Mouse (Mus musculus) fibroblast of lung, adult 2 months (primary cell): ENCODE measurements around the gene Cpne7.

ENCODE experiments used
- DNase-seq: peaks from one replicate; pipeline ENCODE4 v3.0.0-alpha.2; 2011; ENCODE audit warnings: low read depth

Gene Cpne7

DNA sequence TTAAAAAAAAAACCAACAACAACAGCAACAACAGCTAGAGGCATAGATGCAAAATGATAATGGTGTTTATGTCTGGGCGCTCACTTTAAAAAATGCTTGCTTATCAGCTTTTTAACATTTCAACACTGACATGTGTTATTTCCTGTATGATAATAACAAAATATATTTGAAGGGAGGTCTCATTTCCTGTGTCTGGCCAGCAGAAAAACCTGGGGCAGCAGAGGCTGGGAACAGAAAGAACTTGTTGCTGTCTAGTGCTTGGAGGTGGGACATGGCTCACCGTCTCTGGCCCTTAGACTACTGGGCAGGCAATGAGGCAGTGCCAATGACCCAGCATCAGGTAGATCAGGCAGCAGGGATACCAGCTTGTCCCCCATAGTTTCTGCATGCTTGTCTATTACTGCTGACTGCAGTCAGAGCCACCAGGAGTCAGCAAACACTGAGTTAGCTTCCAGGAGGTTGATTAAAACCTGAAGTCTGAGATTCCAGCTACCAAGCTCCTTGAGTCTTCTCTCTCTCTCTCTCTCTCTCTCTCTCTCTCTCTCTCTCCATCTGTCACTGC lies 3.2 kb upstream of the Cpne7 start:
- DNase-seq, result no peak

- no peak for DNase-seq
These were observed 2.5 kb upstream of the Cpne7 start for GRCm38 (mm10) chr8:123114644-123115043.

DNA sequence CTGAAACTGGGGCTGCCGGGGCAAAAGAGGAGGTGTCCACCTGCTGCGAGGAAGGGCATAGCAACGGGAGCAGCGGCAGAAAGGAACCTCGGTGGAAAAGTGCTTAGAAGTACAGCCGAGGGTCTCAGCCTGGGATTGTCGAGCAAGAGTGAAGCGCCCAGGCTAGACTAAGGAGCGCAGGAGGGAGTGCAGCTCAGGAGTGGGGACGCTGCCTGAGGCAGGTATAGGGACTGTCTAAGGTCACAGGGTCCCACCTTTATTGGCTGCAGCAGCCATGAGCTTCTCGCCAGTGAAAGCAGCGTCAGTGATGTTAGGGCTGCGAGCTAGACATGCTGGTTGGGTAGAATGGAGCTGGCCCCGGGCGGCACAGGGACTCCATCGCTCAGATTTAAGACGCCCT lies 570 bp downstream of the Cpne7 start:
- no peak for DNase-seq

DNA sequence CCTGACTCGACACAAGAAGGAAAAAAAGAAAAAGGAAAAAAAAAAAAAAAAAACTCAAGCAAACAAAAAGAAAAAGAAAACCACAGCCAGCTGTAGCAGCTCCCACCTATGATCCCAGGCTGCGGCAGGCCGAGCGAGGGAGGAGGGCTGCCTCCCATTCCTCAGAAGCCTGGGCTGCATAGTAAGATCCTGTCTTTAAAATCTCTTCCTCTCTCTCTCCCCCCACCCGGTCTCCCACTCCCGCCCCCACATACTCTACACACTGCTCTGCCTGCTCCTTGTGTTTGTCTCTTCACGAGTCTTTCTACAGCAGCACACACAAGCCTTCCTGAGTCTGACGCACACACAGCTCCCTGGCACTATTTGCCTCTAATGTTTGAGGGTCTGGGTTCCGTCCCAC lies 4.9 kb downstream of the Cpne7 start:
- no peak for DNase-seq

DNA sequence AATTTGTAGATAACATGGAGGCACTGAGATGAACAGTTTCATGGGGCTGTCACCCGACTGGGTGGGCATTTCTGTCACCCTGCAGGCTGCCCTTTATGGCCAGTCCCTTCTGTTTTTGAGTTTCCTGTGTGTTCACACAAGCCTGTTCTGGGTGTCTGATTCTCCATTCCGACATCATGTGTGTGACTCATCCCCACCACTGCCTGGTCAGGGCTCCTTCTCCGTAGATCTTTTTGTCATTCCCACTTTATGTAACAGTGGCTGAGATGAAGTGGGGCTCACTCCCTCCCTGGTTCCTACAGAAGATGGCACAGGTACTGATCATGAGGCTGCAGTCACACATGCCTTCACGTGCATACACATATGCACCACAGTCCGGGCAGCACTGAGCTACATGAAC lies 5.5 kb downstream of the Cpne7 start:
- DNase-seq, result no peak

- no peak for DNase-seq
These were observed 9.1 kb downstream of the Cpne7 start for GRCm38 (mm10) chr8:123126193-123126816.

DNA sequence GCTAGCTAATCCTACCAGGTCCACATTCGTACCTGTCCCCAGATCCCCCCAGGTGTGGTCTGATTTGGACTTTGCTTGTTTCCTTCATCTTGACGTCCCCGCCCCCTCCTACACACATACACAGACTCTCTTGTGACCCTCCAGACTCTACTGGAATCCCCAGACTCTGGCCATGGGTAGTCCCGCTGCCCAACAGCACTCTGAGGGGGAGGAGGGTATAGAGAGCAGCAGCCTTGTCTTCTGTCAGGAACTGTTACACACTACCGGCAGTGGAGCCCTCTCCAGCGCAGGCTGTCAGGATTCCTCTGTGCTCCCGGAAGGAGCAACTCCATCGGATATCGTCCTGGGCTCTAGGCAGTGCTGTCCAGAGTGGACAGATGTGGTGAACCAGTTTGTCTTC lies 13.9 kb downstream of the Cpne7 start:
- DNase-seq, result no peak

DNA sequence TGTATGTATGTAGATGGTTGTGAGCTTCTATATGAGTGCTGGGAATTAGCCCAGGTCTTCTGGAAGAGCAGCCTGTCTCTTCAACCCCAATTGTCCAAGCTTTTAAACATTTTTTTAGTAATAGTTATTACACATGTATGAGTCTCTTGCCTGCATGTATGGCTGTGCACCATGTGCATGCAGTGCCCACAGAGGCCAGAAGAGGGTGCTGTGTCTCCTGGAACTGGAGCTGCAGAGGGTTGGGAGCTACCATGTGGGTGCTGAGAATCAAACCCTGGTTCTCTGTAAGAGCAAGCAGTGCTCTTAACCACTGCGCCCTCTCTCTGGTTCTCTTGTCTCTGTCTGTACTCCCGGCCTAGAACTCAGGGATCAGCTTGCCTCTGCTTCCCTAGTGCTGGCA lies 15.8 kb downstream of the Cpne7 start:
- DNase-seq, result no peak

DNA sequence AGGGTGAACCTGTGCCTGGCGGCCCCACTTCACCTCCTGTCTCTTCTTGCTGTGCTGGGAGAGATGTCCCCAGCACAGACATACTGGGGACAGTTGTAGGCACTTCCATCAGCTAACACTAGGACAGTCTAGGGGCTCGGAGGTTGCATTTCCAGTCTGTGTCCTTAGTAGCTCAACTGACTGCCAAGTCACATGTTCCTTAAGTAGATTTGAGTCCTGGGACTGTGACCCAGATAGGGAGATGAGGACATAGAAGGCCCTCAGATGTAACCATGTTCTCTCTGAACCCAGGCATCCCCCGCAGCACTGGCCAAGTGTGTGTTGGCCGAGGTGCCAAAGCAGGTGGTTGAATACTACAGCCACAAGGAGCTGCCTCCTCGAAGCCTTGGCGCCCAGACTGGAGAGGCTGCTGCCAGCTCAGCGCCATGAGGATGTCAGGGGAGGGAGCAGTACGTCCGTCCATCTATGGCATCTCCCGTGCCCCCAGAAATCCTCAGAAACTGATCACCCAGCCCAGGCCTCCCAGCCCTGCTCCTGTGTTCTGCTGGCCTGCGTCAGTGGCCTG lies 17.1 kb downstream of the Cpne7 start:
- DNase-seq, result no peak

- DNase-seq, result no peak
These were observed 18.2 kb downstream of the Cpne7 start for GRCm38 (mm10) chr8:123135406-123135805.

DNA sequence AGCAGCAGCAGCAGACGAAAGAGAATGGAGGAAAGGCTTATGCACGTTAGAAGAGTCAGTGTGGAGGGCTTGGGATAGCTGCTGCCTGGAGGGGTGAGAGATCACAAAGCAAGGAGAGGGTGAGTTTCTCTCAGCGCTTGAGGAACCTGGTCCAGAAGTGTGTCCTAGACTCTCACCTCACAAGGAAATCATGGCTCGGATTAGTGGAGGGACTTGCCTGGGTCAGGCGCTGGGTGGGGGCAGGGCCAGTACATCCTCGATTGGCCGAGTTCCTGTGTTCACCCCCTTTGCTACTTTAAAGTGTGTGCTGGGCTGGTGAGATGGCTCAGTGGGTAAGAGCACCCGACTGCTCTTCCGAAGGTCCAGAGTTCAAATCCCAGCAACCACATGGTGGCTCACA lies 18.6 kb downstream of the Cpne7 start:
- DNase-seq, result no peak

DNA sequence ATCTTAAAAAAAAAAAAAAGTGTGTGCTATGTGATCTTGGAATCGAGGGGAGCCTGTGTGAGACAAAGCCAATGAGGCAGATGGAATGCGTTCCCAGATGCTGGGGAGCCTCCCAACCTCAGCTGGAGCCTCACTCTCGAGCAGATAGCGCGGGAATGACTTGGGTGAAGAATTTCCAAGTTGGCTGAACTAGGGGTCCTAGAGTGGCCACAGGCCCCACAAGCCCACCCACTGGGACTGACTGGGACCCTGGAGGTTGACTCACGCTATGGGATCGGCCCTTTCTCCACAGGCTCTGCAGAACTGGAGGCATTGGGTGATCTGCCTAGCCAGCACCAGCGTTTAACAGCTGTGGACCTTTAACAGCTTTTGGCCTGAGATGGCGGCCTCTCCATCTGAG lies 19.1 kb downstream of the Cpne7 start:
- DNase-seq, result no peak

DNA sequence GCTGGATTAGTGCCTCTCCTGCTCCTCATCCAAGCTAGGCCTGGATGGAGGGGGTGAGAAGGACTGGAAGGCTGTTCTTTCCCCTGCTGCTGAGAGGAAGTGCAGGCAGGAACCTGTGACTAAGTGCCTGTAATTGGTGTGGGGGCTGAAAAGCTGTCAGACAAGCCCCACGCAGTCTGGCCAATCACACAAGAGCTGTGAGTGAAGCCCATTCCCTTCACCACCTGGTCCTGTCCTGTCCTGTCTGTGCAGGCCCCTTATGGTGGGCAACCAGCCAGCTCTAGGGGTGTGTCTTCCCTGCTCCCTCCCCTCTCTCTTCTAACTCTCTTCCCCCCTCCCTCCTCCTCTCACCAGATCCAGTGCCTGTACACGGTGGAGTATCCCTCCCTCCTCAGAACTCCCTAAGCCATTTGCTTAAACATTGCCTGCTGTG lies 20.5 kb downstream of the Cpne7 start:
- DNase-seq, result peak; percentile 72

- DNase-seq, result no peak
These were observed 21.6 kb downstream of the Cpne7 start for GRCm38 (mm10) chr8:123138741-123139140.

GRCm38 (mm10) chr8:123141741-123142462 lies 24.7 kb downstream of the Cpne7 start:
- peak; percentile 89 for DNase-seq

DNA sequence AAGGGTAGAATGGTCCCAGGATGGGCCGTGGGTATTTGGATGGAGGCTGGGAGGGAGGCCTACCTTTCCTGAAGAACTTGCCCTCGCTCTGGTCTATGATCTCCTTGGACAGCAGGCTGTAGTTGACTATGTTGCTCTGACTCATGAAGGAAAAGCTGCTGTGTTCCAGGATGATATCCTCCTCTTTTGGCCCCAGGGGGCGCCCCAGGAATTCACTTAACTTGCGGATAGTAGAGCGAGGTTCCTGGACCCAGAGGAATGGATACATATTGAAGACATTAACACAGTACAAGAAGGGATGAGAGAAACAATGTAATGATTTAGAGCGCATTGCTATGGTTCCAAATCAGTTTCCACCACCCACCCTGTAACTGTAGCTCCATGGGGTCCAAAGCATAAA lies 28.1 kb downstream of the Cpne7 start:
- DNase-seq, result no peak

DNA sequence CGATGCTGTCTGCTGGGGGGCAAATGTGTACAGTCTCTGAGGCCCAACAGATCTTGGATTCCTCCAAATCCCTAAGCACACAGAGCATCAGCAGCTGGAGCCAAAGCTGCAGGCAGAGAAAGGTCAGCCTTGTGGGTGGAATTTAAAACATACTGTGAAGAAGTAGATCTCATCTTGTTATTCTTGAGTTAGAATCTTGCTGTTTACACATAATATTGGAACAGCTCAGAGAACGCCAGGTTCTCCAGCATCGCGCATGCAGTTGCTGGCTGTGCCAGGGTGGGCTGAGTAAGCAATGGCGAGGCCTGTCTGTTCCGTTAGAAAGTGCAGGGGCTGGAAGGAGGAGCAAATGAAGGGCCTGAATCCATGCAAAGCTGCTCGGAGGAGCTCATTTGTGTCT lies 29.2 kb downstream of the Cpne7 start:
- DNase-seq, result no peak

- no peak for DNase-seq
These were observed 33.6 kb downstream of the Cpne7 start for GRCm38 (mm10) chr8:123150737-123151171.

DNA sequence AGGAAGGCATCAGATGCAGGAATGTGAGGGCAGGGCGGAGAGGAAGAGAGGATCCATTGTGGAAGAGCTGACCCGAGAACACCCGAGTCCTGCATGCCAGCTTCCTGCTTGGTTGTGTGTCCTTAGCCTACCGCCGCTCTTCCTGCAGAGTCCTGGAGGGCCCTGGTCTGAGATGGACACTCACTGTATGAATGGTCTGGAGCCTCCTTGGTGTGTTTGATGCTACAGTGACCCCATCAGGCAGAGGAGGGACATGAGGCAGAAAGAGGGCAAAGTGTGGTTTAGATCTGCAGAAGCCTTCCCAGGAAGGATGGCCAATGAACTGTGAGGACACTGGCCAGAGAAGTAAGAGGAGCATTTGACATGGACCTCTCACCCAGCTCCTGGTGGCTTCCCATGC lies 38.0 kb downstream of the Cpne7 start:
- DNase-seq, result no peak

DNA sequence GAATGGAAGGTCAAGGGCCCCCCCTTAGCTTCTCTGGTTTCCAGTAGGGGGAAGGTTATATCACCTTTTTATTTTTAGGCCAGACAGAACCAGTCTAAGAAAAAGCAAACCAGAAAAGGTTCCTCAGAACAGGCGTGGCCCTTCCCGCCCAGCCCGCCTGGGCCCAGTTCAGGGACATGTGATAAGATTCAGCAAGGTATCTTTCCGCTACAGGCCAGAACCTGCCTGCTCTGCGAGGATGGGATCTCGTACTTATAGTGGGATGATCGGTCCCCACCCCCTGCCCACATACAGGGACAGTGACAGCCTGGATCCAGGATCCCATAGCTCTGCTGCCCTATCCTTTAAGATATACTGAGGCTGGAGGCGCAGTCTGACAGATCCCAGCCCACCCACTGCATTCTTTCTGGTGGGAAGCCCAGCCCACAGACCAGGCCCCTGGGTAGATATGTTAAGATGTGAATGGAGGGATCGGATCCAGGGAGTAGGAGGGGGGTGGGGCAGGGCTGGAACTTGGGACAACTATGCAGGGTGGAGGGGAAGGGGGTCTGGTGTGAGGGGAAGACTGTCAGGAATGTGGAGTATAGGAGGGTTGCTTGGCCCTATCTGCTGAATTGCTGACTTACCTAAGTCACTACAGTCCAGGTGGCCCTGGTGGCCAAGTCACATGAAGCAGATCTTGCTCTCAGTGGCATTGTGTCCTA lies 39.0 kb downstream of the Cpne7 start:
- no peak for DNase-seq

DNA sequence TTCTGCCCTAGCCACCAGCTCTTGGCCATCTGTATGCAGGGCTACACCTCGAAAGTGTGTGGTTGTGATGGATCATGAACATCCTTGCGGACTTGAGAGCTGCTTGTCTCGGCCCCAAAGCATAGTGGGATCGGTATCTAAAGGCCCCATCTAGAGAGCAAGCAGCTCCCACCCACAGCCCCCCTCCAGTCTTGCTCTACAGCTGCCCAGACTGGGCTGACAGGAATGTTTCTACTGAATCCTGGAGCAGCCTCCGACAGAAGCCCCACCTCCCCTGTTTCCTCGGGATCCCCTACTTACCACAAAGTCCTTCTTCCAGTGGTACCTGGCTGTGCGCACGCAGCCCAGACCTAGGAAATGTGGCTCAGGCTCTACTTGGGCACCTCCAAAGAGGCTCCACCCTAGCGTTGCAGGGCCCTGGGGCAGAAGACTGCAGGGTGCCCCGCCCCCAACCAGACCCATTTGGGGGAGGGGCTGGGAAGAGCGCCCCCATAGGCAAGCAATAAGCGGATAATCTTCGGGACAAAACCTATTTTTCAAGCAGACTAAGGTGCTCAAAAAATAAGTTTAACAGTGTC lies 40.8 kb downstream of the Cpne7 start, which contains the start of gene Sult5a1:
Gene Sult5a1, minus strand, starts transcription at position 428 of the 578 bp plus-strand sequence.
- DNase-seq, result no peak

DNA sequence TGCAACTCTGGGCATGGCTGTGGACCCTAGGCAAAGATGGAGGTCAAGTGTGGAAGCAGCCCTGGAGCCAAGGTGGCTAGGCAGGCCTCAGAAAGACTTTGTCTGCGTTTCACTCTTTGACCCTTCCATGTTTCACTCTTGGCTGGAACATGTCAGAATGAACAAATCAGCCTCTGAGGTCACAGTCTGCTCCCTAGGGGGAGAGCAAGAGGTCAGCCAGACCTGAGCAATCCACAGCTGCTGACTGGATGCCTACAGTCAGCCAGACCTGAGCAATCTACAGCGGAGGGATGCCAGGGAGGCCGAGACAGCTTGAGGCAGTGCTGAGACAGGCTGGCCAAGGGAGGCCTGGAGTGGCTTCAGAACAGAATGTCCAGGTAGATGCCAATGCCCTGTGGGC lies 64.2 kb downstream of the Cpne7 start:
- no peak for DNase-seq
